Mouse (Mus musculus): ENCODE data around the gene Elovl6. TPM values are rescaled to one million over a fixed set of nuclear protein-coding genes. Genes with fewer than 3 reads are reported as not detected.

Elovl6 gene
- polyA plus RNA-seq, 1 experiment from 2014 or later, result 46.8 TPM

DNA sequence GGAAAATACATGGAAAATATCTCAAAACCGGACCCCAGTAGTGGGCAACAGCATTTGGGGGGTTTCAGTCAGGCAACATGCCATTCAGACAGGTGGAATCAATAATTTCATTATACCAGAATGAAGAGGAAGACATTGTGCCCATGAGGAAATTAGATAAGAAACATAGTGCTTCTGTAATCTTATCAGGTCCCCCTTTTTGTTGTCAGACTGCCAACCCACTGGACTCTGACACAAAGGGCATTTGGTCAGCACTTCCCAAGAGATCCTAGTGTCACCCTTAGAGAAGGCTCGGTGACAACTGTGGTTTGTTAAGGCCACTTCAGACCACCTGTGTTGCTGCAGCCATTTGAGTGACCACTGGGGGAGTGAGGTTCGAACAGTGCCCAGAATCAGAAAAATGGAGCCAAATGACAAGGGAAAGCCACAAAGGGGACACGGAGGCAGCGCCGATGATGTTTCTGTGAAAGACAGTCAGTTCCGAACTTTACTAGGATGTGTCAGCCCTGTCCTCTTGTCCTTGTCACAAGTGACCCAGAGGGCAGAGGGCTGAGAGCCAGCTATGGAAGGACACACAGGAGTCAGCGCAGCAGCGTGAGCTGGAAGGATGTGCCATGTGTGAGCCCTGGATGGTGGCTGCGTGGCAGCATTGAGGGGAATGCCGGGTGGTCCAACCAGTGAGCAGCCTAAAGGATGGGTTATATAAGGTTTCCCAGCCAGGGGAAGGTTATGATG lies 46.8 kb downstream of the Elovl6 start:
- H3K9me3 ChIP-seq (ENCODE audit: control insufficient read depth, low read length), result no peaks in the 10 kb centered on the region
- H3K27ac ChIP-seq (ENCODE audit: low read depth, low read length), result no peak overlapping the region
- no peak for DNase-seq (ENCODE audit: low spot score)
- ATAC-seq (ENCODE audit: low FRiP score), result no peak
- no peaks in the 10 kb centered on the region for H3K36me3 ChIP-seq (ENCODE audit: control insufficient read depth, insufficient read depth, low read length)
- H3K9ac ChIP-seq (ENCODE audit: low read depth, low read length), result no peak overlapping the region
- H3K4me2 ChIP-seq (replicated peaks; ENCODE audit: low read depth, low read length), result no peak overlapping the region
- no peaks in the 10 kb centered on the region for H3K27me3 ChIP-seq (ENCODE audit: control insufficient read depth, insufficient read depth, low read length)
- H3K4me3 ChIP-seq (ENCODE audit: low read depth, low read length), result no peak overlapping the region
- H3K4me1 ChIP-seq (replicated peaks; ENCODE audit: control insufficient read depth, insufficient read depth, low read length), result no peaks in the 10 kb centered on the region
- 91% methylated on average over 11 of the region's 11 CpGs for WGBS

DNA sequence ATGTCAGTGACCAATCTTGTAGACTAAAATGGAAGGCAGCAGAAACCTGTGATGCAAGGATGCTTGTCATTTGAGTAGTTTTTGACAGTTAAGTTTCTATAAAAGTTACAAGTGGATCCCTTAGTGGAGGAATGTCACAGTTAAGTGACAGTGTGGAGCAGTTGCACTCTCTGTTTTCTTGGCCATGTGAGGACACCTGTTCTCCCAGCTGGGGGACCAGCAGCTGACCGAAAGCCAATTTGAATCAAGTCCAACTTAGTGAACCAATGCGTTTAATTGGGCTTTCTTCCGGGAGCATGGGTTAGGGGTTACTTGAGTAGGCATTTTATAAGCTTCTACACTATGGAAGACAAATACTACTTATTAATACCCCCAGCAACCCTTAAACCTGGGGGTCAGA lies 48.9 kb downstream of the Elovl6 start:
- Histone ChIP-seq H3K27ac (ENCODE audit: low read depth, low read length) (no peak overlapping the region), H3K4me3 (ENCODE audit: low read depth, low read length) (no peak overlapping the region), H3K4me1 (replicated peaks; ENCODE audit: control insufficient read depth, insufficient read depth, low read length) (no peaks in the 10 kb centered on the region), H3K27me3 (ENCODE audit: control insufficient read depth, insufficient read depth, low read length) (no peaks in the 10 kb centered on the region), H3K36me3 (ENCODE audit: control insufficient read depth, insufficient read depth, low read length) (no peaks in the 10 kb centered on the region), H3K9ac (ENCODE audit: low read depth, low read length) (no peak overlapping the region), H3K4me2 (replicated peaks; ENCODE audit: low read depth, low read length) (no peak overlapping the region), H3K9me3 (ENCODE audit: control insufficient read depth, low read length) (no peaks in the 10 kb centered on the region)
- WGBS, result 94% methylated on average over 3 of the region's 3 CpGs
- no peak for ATAC-seq (ENCODE audit: low FRiP score)
- no peak for DNase-seq (ENCODE audit: low spot score)

DNA sequence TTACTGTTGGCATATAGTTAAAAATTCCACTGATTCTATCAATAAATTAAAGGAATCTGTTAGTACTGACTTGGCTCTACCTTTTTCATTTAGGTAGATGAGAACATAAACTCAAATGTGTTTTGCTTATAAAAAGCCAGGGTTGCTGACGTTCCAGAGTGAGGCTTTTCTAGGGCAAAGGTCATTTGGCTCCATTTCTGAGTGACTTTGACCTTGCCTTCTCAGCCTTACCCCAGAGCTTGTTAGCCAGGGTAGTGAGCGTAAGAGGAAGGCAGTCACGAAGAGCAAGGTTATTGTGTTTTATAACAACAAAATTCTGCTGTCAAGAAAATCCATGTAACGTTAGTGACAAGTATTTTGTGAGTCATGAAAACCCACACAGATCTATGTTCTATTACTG lies 50.3 kb downstream of the Elovl6 start:
- DNase-seq (ENCODE audit: low spot score), result no peak
- WGBS, result 75% methylated on average over 4 of the region's 4 CpGs

DNA sequence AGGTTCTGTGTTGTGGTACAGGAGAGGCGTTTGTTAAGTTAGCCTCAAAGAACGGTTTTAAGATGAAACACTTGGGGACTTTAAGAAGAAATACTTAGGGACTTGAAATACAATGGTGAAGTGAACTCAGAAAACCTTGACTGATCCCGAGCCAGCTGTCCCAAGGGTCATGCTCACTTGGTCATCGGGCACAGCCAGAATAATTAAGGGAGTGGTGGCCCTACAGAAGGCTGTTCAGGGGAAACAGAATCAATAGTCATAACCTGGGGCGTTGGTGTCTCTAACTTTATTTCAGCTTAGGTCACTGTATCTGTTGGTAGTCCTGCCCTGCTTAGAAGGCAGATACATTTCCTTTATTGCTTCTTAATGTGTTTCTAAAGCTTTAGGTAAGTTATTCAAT lies 51.1 kb downstream of the Elovl6 start:
- Histone ChIP-seq H3K4me3 (ENCODE audit: low read depth, low read length) (no peak overlapping the region), H3K9ac (ENCODE audit: low read depth, low read length) (no peak overlapping the region), H3K4me2 (replicated peaks; ENCODE audit: low read depth, low read length) (no peak overlapping the region), H3K4me1 (replicated peaks; ENCODE audit: control insufficient read depth, insufficient read depth, low read length) (no peaks in the 10 kb centered on the region), H3K36me3 (ENCODE audit: control insufficient read depth, insufficient read depth, low read length) (no peaks in the 10 kb centered on the region), H3K27ac (ENCODE audit: low read depth, low read length) (no peak overlapping the region), H3K9me3 (ENCODE audit: control insufficient read depth, low read length) (no peaks in the 10 kb centered on the region), H3K27me3 (ENCODE audit: control insufficient read depth, insufficient read depth, low read length) (no peaks in the 10 kb centered on the region)
- DNase-seq (ENCODE audit: low spot score) (no peak), ATAC-seq (ENCODE audit: low FRiP score) (no peak)
- 83% methylated on average over 5 of the region's 5 CpGs for WGBS

More for the DNA sequence above, 50.3 kb downstream of the Elovl6 start:
- H3K27ac ChIP-seq (ENCODE audit: low read depth, low read length), result no peak overlapping the region
- ATAC-seq (ENCODE audit: low FRiP score), result no peak
- no peaks in the 10 kb centered on the region for H3K4me1 ChIP-seq (replicated peaks; ENCODE audit: control insufficient read depth, insufficient read depth, low read length)
- no peak overlapping the region for H3K9ac ChIP-seq (ENCODE audit: low read depth, low read length)
- H3K9me3 ChIP-seq (ENCODE audit: control insufficient read depth, low read length), result no peaks in the 10 kb centered on the region
- H3K27me3 ChIP-seq (ENCODE audit: control insufficient read depth, insufficient read depth, low read length), result no peaks in the 10 kb centered on the region
- H3K36me3 ChIP-seq (ENCODE audit: control insufficient read depth, insufficient read depth, low read length), result no peaks in the 10 kb centered on the region
- H3K4me3 ChIP-seq (ENCODE audit: low read depth, low read length), result no peak overlapping the region
- H3K4me2 ChIP-seq (replicated peaks; ENCODE audit: low read depth, low read length), result no peak overlapping the region

DNA sequence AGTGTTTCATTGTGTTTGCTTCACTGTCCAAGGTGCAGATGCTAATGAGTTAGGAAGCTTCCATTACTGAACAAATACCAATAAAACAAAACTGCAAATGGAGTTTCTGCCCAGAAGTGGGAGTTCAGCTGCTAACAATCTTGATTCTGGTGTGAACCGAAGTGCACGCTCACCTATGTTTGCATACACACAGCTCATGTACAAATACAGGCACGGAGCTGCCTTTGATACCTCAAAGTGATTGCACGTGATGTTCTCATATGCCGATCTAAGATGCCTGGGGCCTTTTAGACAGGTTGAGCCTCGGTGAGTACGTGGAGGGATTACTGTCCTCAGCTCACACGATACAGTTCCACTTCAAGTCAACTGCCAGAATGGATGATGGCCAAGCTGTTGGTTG lies 55.8 kb downstream of the Elovl6 start:
- ATAC-seq (ENCODE audit: low FRiP score), result no peak
- H3K4me2 ChIP-seq (replicated peaks; ENCODE audit: low read depth, low read length), result no peak overlapping the region
- 94% methylated on average over 8 of the region's 8 CpGs for WGBS
- no peaks in the 10 kb centered on the region for H3K9me3 ChIP-seq (ENCODE audit: control insufficient read depth, low read length)
- no peaks in the 10 kb centered on the region for H3K4me1 ChIP-seq (replicated peaks; ENCODE audit: control insufficient read depth, insufficient read depth, low read length)
- DNase-seq (ENCODE audit: low spot score), result no peak
- H3K4me3 ChIP-seq (ENCODE audit: low read depth, low read length), result no peak overlapping the region
- H3K27ac ChIP-seq (ENCODE audit: low read depth, low read length), result no peak overlapping the region
- no peaks in the 10 kb centered on the region for H3K36me3 ChIP-seq (ENCODE audit: control insufficient read depth, insufficient read depth, low read length)
- H3K27me3 ChIP-seq (ENCODE audit: control insufficient read depth, insufficient read depth, low read length), result no peaks in the 10 kb centered on the region
- H3K9ac ChIP-seq (ENCODE audit: low read depth, low read length), result no peak overlapping the region

DNA sequence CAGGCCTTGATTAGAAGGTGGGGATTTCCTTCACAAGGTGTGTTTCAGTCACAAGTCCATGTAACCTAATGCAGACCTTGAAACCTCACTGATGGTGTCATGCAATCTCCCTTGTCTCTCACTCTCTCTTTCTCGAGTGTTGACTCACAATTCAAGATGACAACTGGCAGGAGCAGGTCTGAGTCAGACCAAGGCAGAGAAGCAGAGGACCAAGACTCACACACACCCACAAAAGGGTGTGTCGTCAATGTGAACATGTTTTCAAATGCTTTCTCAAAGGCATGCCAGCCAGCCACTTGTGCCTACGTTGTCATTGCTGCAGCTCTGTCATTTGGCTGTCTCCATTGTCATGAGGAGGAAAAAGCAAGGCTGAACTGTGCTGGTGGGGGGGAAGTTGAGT lies 56.6 kb downstream of the Elovl6 start:
- WGBS, result 82% methylated on average over 3 of the region's 3 CpGs
- no peak overlapping the region for H3K9ac ChIP-seq (ENCODE audit: low read depth, low read length)
- no peak overlapping the region for H3K27ac ChIP-seq (ENCODE audit: low read depth, low read length)
- no peaks in the 10 kb centered on the region for H3K4me1 ChIP-seq (replicated peaks; ENCODE audit: control insufficient read depth, insufficient read depth, low read length)
- no peaks in the 10 kb centered on the region for H3K27me3 ChIP-seq (ENCODE audit: control insufficient read depth, insufficient read depth, low read length)
- ATAC-seq (ENCODE audit: low FRiP score) (no peak), DNase-seq (ENCODE audit: low spot score) (no peak)
- H3K4me2 ChIP-seq (replicated peaks; ENCODE audit: low read depth, low read length), result no peak overlapping the region
- no peak overlapping the region for H3K4me3 ChIP-seq (ENCODE audit: low read depth, low read length)
- no peaks in the 10 kb centered on the region for H3K36me3 ChIP-seq (ENCODE audit: control insufficient read depth, insufficient read depth, low read length)
- H3K9me3 ChIP-seq (ENCODE audit: control insufficient read depth, low read length), result no peaks in the 10 kb centered on the region

DNA sequence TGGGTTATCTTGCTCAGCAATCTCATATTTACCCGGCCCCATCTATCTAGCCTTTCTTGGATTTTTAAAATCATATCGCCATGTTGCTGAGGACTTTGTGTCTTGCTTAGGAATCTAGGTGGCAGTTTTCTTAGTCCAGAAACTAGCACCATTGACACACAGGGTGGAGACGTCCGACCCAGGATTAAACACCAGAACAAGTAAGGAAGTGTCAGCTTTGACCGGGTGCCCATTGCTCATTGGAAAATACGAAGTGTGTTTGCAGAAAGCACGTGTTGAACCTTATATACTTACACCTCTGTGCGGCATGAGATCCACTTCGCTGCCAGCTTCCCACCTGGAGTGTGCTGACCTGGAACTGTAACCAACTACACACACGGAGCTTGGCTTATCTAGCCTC lies 57.5 kb downstream of the Elovl6 start:
- Histone ChIP-seq H3K9me3 (ENCODE audit: control insufficient read depth, low read length) (no peaks in the 10 kb centered on the region), H3K4me2 (replicated peaks; ENCODE audit: low read depth, low read length) (no peak overlapping the region), H3K27me3 (ENCODE audit: control insufficient read depth, insufficient read depth, low read length) (no peaks in the 10 kb centered on the region), H3K27ac (ENCODE audit: low read depth, low read length) (no peak overlapping the region), H3K4me3 (ENCODE audit: low read depth, low read length) (no peak overlapping the region), H3K36me3 (ENCODE audit: control insufficient read depth, insufficient read depth, low read length) (no peaks in the 10 kb centered on the region), H3K9ac (ENCODE audit: low read depth, low read length) (no peak overlapping the region), H3K4me1 (replicated peaks; ENCODE audit: control insufficient read depth, insufficient read depth, low read length) (no peaks in the 10 kb centered on the region)
- DNase-seq (ENCODE audit: low spot score), result no peak
- WGBS, result 94% methylated on average over 10 of the region's 10 CpGs
- ATAC-seq (ENCODE audit: low FRiP score), result no peak

DNA sequence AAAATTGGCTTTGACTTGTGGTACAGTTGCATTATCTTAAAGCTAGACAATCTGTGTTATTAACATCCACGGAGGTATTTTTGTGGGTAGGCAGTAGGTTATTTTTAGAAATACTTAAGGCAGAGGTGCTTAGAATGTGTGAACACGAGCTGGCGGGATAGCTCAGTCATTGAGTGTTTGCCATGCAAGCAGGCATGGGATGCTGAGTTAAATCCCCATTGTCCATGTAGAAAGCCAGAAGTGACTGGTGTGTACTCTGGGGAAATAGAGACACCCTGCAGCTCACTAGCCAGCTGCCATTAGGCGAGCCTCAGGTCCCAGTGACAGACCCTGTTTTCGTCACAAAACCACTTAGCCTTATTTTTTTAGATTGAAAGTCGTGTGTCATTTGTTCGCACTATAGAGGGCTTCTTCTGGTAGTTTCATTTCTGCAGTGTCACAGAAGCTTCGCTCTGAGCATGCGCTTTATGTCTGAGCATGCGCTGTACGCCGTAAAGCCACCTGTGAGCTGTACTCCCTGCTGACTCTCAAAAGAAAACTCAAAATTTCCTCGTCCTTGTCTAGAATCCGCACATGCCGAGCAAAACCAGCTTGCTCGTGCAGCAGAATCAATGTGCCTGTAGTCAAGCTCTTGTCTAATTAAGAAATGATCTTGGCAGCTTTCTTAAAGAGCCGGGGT lies 58.5 kb downstream of the Elovl6 start:
- Histone ChIP-seq H3K4me1 (replicated peaks; ENCODE audit: control insufficient read depth, insufficient read depth, low read length) (no peaks in the 10 kb centered on the region), H3K9ac (ENCODE audit: low read depth, low read length) (no peak overlapping the region), H3K27me3 (ENCODE audit: control insufficient read depth, insufficient read depth, low read length) (no peaks in the 10 kb centered on the region), H3K4me3 (ENCODE audit: low read depth, low read length) (no peak overlapping the region), H3K27ac (ENCODE audit: low read depth, low read length) (no peak overlapping the region), H3K36me3 (ENCODE audit: control insufficient read depth, insufficient read depth, low read length) (no peaks in the 10 kb centered on the region), H3K9me3 (ENCODE audit: control insufficient read depth, low read length) (no peaks in the 10 kb centered on the region), H3K4me2 (replicated peaks; ENCODE audit: low read depth, low read length) (no peak overlapping the region)
- ATAC-seq (ENCODE audit: low FRiP score) (no peak), DNase-seq (ENCODE audit: low spot score) (no peak)
- 88% methylated on average over 17 of the region's 17 CpGs for WGBS

DNA sequence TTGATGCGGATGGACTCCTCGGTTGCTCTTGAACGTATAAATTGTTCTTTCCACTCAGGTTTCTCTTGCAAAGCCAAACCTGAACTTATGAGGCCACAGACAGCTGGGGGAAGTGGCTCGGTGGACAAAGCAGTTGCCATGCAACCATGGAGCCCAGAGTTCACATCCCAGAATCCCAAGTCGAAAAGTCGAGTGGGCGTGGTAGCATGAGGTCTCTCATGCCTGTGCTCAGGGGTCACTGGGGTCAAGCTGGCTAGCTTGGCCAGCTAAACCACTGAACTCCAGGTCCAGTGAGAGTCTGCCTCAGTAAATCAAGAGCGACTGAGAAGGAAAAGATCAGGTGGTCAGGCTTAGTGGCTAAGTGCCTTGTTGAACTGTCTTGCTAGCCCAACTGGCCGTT lies 59.1 kb downstream of the Elovl6 start:
- no peak overlapping the region for H3K27ac ChIP-seq (ENCODE audit: low read depth, low read length)

More for the DNA sequence above, 59.1 kb downstream of the Elovl6 start:
- Histone ChIP-seq H3K9ac (ENCODE audit: low read depth, low read length) (no peak overlapping the region), H3K4me1 (replicated peaks; ENCODE audit: control insufficient read depth, insufficient read depth, low read length) (no peaks in the 10 kb centered on the region), H3K9me3 (ENCODE audit: control insufficient read depth, low read length) (no peaks in the 10 kb centered on the region), H3K4me2 (replicated peaks; ENCODE audit: low read depth, low read length) (no peak overlapping the region), H3K27me3 (ENCODE audit: control insufficient read depth, insufficient read depth, low read length) (no peaks in the 10 kb centered on the region), H3K4me3 (ENCODE audit: low read depth, low read length) (no peak overlapping the region), H3K36me3 (ENCODE audit: control insufficient read depth, insufficient read depth, low read length) (no peaks in the 10 kb centered on the region)
- ATAC-seq (ENCODE audit: low FRiP score) (no peak), DNase-seq (ENCODE audit: low spot score) (no peak)
- WGBS, result 75% methylated on average over 9 of the region's 9 CpGs
